Mouse (Mus musculus) common myeloid progenitor, adult 5-6 weeks (primary cell): ENCODE results near the gene Zw10. TPM values are rescaled to one million over a fixed set of nuclear protein-coding genes. Genes with fewer than 3 reads are reported as not detected.

Experiments used
- total RNA-seq: library from RNA; stranded (forward); fragments of 200-1000, 187-1606 nt; gene quantifications from 2 replicates; pipeline ENCODE4 v1.2.3, GENCODE M21; 2017

The Zw10 gene
- total RNA-seq, 1 experiment from 2014 or later = 26.9 TPM

Other genes with a start within 250 kb of the Zw10 start
- gene Zbtb16, start 219.4 kb upstream of the Zw10 start, total RNA-seq = 5.5 and 7.3 TPM in 2 replicates
- gene Htr3a, start 144.5 kb upstream of the Zw10 start, total RNA-seq = not detected in 2 replicates
- not detected in 2 replicates for gene Htr3b, start 90.6 kb upstream of the Zw10 start, total RNA-seq
- 10.3 and 17.2 TPM in 2 replicates for gene Usp28, start 70.2 kb upstream of the Zw10 start, total RNA-seq
- not detected in 2 replicates for gene Tmprss5, start 25.6 kb downstream of the Zw10 start, total RNA-seq
- gene Gm4894, start 194.9 kb downstream of the Zw10 start, total RNA-seq = not detected in 2 replicates